ENCODE assay signal across 8 mouse cellular contexts in genomic region chr17:73970361-73971027, GRCm38 (mm10). TPM values are rescaled to one million over a fixed set of nuclear protein-coding genes. Genes with fewer than 3 reads are reported as not detected.
DNase-seq lines count a peak whose midpoint lies in the region; ATAC-seq and TF ChIP-seq lines count a peak whose summit lies in the region.

No protein-coding gene starts in this region.

- no peaks in the 10 kb centered on the region for H3K9me3 ChIP-seq in limb, embryonic 14.5 days (ENCODE audit: control insufficient read depth, low read length)
- H3K9me3 ChIP-seq in limb, embryonic 10.5 days (replicated peaks): no peaks in the 10 kb centered on the region
- no peaks in the 10 kb centered on the region for H3K9me3 ChIP-seq in forebrain, embryonic 15.5 days

- intact Hi-C loops in heart, postnatal 10 days (cut with DNase I): loop anchor here (5.0 kb wide), 1 partner anchor 78 kb away; no protein-coding TSS in a partner anchor

- H3K36me3 ChIP-seq in limb, embryonic 14.5 days (ENCODE audit: control insufficient read depth, insufficient read depth, low read length): no peaks in the 10 kb centered on the region
- no peaks in the 10 kb centered on the region for H3K36me3 ChIP-seq in limb, embryonic 10.5 days
- no peaks in the 10 kb centered on the region for H3K36me3 ChIP-seq in small intestine, adult 2 months (ENCODE audit: control insufficient read depth, insufficient read depth, low read length)
- no peaks in the 10 kb centered on the region for H3K36me3 ChIP-seq in forebrain, embryonic 15.5 days

- no peaks in the 10 kb centered on the region for H3K27me3 ChIP-seq in limb, embryonic 14.5 days (ENCODE audit: control insufficient read depth, insufficient read depth, low read length)
- no peaks in the 10 kb centered on the region for H3K27me3 ChIP-seq in limb, embryonic 10.5 days (ENCODE audit: low read depth, poor library complexity, severe bottlenecking)
- no peaks in the 10 kb centered on the region for H3K27me3 ChIP-seq in small intestine, adult 2 months (ENCODE audit: control insufficient read depth, insufficient read depth, low read length)
- no peaks in the 10 kb centered on the region for H3K27me3 ChIP-seq in forebrain, embryonic 15.5 days

- TF ChIP-seq POLR2A in limb, embryonic 14.5 days (IDR thresholded peaks at IDR 0.05; ENCODE audit: borderline replicate concordance, extremely low read depth, insufficient read depth, insufficient read length): no peak
- TF ChIP-seq POLR2A in small intestine, adult 2 months (IDR thresholded peaks at IDR 0.05; ENCODE audit: low read depth, low read length): no peak

- no peak for TF ChIP-seq CTCF in small intestine, adult 2 months (IDR thresholded peaks at IDR 0.05; ENCODE audit: extremely low read depth, insufficient read length, insufficient replicate concordance, low read depth, low read length)

- 0 out of 2 replicates have a peak, but pooled peaks cover 3% of the 10 kb centered on the region for H3K4me1 ChIP-seq in limb, embryonic 14.5 days (ENCODE audit: control insufficient read depth, insufficient read depth, low read length)
- H3K4me1 ChIP-seq in limb, embryonic 10.5 days: peaks cover 11% of the 10 kb centered on the region; the same call in 1 of the 2 replicates
- H3K4me1 ChIP-seq in small intestine, adult 2 months (ENCODE audit: control insufficient read depth, insufficient read depth, insufficient read length, low read length): peaks cover 2% of the 10 kb centered on the region; the same call in 1 of the 2 replicates
- no peaks in the 10 kb centered on the region for H3K4me1 ChIP-seq in forebrain, embryonic 15.5 days

- peak; percentile 38 for DNase-seq in limb, embryonic 14.5 days (ENCODE audit: low spot score)
- no peak for DNase-seq in limb, embryonic 10.5 days (ENCODE audit: low spot score)
- peak; percentile 55 for DNase-seq in brain, adult 2 months (ENCODE audit: low read depth, low spot score)
- peak; percentile 76 to 82 for DNase-seq in heart, postnatal 10 days
- DNase-seq in layer of hippocampus, postnatal 36 days: peak; percentile 16 to 21
- DNase-seq in thymus, postnatal 0 days (ENCODE audit: low spot score): no peak

- H3K4me2 ChIP-seq in limb, embryonic 14.5 days (replicated peaks; ENCODE audit: low read depth, low read length, severe bottlenecking): no peak overlapping the region
- H3K4me2 ChIP-seq in forebrain, embryonic 15.5 days (replicated peaks): no peak overlapping the region

- no peak overlapping the region for H3K27ac ChIP-seq in limb, embryonic 14.5 days (replicated peaks; ENCODE audit: low read depth, low read length)
- no peak overlapping the region for H3K27ac ChIP-seq in limb, embryonic 10.5 days
- H3K27ac ChIP-seq in small intestine, adult 2 months (ENCODE audit: insufficient read depth, low read depth, low read length): peak overlapping the region; percentile 11
- H3K27ac ChIP-seq in forebrain, embryonic 15.5 days (replicated peaks): no peak overlapping the region

- H3K9ac ChIP-seq in limb, embryonic 14.5 days (ENCODE audit: low read depth, low read length, severe bottlenecking): no peak overlapping the region
- no peak overlapping the region for H3K9ac ChIP-seq in forebrain, embryonic 15.5 days (replicated peaks)

- ATAC-seq in limb, embryonic 14.5 days (ENCODE audit: low FRiP score, low read depth): no peak
- ATAC-seq in forebrain, embryonic 15.5 days (replicated peaks): no peak

- WGBS in limb, embryonic 14.5 days: 53% methylated on average over 3 of the region's 3 CpGs
- whole genome bisulfite sequencing in limb, embryonic 10.5 days: 79% methylated on average over 3 of the region's 3 CpGs
- 28% methylated on average over 3 of the region's 3 CpGs for WGBS in small intestine, adult 2 months
- 72% methylated on average over 3 of the region's 3 CpGs for WGBS in forebrain, embryonic 15.5 days

- no peak overlapping the region for H3K4me3 ChIP-seq in limb, embryonic 14.5 days (replicated peaks; ENCODE audit: low read length)
- H3K4me3 ChIP-seq in limb, embryonic 10.5 days: no peak overlapping the region
- H3K4me3 ChIP-seq in small intestine, adult 2 months (ENCODE audit: low read depth, low read length): no peak overlapping the region
- H3K4me3 ChIP-seq in forebrain, embryonic 15.5 days: no peak overlapping the region

RNA-seq across cellular contexts. Expression of gene Xdh, which starts 20.5 kb away (rescaled TPM):
- 0.72 and 1.5 TPM in 2 replicates for polyA plus RNA-seq in limb, embryonic 14.5 days (2012; rRNA removed)
- polyA plus RNA-seq in limb, embryonic 14.5 days (2014; fragmentation: Nextera tagmentation; extraction: Ambion mirVana): 1.1 and 1.5 TPM in 2 replicates
- polyA plus RNA-seq in limb, embryonic 10.5 days (2016; fragmentation: Nextera tagmentation; extraction: Ambion mirVana): 0.21 and 0.36 TPM in 2 replicates
- total RNA-seq in heart, postnatal 10 days (2021): 10 to 100 TPM in 1 of 2 experiments, 1 to 10 TPM in 1; 7.3 to 18.2 TPM
- 10 to 100 TPM in 1 of 2 experiments, 1 to 10 TPM in 1; 8.8 to 10.1 TPM for total RNA-seq in layer of hippocampus, postnatal 36 days (2021)
- polyA plus RNA-seq in small intestine, adult 2 months (2012; rRNA removed): 185 and 248 TPM in 2 replicates
- 7.1 and 8.5 TPM in 2 replicates for polyA plus RNA-seq in thymus, postnatal 0 days (2015; fragmentation: Nextera tagmentation; extraction: Ambion mirVana)
- polyA plus RNA-seq in forebrain, embryonic 15.5 days (2015; fragmentation: Nextera tagmentation; extraction: Ambion mirVana): 0.22 and 0.46 TPM in 2 replicates

Comparison
In these comparisons a context has a peak if more than half of its experiments do, and no peak if none do; other contexts are left out.
1. DNase-seq: peak in limb, embryonic 14.5 days (single experiment), brain, adult 2 months (single experiment), heart, postnatal 10 days (2 of 2) and layer of hippocampus, postnatal 36 days (2 of 2); none in limb, embryonic 10.5 days (single experiment) and thymus, postnatal 0 days (single experiment).
2. RNA of gene Xdh, which starts 20.5 kb away (polyA plus RNA-seq): 185 to 248 TPM in small intestine, adult 2 months; 7.1 to 8.5 TPM in thymus, postnatal 0 days, 0.72 to 1.5 TPM in limb, embryonic 14.5 days, 0.22 to 0.46 TPM in forebrain, embryonic 15.5 days and 0.21 to 0.36 TPM in limb, embryonic 10.5 days; every median in the first group is over 10 times any median in the second.